Mouse (Mus musculus): ENCODE data around the gene Ccdc127. TPM values are rescaled to one million over a fixed set of nuclear protein-coding genes. Genes with fewer than 3 reads are reported as not detected.

Gene Ccdc127
- polyA plus RNA-seq, 1 experiment from 2014 or later: 57.9 TPM

MicroRNAs within 50 kb of the gene (microRNA counts, 519-probe panel; counts per million panel counts)
- 470 counts per million, percentile 58 among the panel's probes with 10 or more counts for microRNA mmu-miR-692

Small RNA genes lying within 50 kb of the gene (microRNA-seq; reads per million reads assigned to microRNA genes)
- gene Mir692-3: not detected

Other genes starting within 250 kb of the Ccdc127 start
- not detected in 2 replicates for gene Slc9a3, start 228.9 kb upstream of the Ccdc127 start, polyA plus RNA-seq (2016; fragmentation: Nextera tagmentation; extraction: Ambion mirVana)
- gene Exoc3, start 141.6 kb upstream of the Ccdc127 start, polyA plus RNA-seq (2016; fragmentation: Nextera tagmentation; extraction: Ambion mirVana): 76.7 and 79.2 TPM in 2 replicates
- gene Ahrr, start 58.0 kb upstream of the Ccdc127 start, polyA plus RNA-seq (2016; fragmentation: Nextera tagmentation; extraction: Ambion mirVana): 1.2 and 2.1 TPM in 2 replicates
- gene Pdcd6, start 32.7 kb upstream of the Ccdc127 start, polyA plus RNA-seq (2016; fragmentation: Nextera tagmentation; extraction: Ambion mirVana): 107 and 112 TPM in 2 replicates
- gene Sdha, start within 50 bp of the Ccdc127 start, polyA plus RNA-seq (2016; fragmentation: Nextera tagmentation; extraction: Ambion mirVana): 213 and 222 TPM in 2 replicates
- gene Lrrc14b, start 13.7 kb downstream of the Ccdc127 start, polyA plus RNA-seq (2016; fragmentation: Nextera tagmentation; extraction: Ambion mirVana): not detected in 2 replicates
- 5.0 and 5.9 TPM in 2 replicates for gene Zfp72, start 40.5 kb downstream of the Ccdc127 start, polyA plus RNA-seq (2016; fragmentation: Nextera tagmentation; extraction: Ambion mirVana)
- gene Ftl1-ps1, start 49.4 kb downstream of the Ccdc127 start, polyA plus RNA-seq (2016; fragmentation: Nextera tagmentation; extraction: Ambion mirVana): 86.1 and 97.6 TPM in 2 replicates
- 20.5 and 21.1 TPM in 2 replicates for gene Zfp825, start 143.7 kb downstream of the Ccdc127 start, polyA plus RNA-seq (2016; fragmentation: Nextera tagmentation; extraction: Ambion mirVana)

Measured in hindbrain, embryonic 12.5 days (tissue).